Mouse (Mus musculus): ENCODE data around the gene Psmb11. TPM values are rescaled to one million over a fixed set of nuclear protein-coding genes. Genes with fewer than 3 reads are reported as not detected.

The Psmb11 gene
- polyA plus RNA-seq, 1 experiment from 2014 or later = not detected

DNA sequence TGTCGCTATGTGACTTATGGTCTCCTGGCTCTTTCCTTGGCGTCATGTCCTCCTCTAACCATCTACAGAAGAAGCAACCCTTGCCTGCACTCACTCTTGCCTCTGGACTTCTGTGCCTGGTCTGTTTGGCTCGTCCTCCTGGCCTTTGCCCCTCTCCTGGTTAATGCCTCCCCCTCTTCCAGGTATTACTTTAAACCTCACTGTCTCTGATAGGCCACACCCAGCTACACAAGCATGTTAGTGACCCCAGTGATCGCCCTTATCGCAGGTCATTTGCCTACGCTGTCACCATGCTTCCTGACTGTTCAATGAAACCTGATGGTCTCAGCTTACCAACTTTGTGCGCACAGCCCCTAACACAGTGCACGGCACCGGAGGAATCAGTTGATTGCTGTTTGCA, 38.7 kb upstream of the Psmb11 start:
- H3K27ac ChIP-seq (replicated peaks) = no peak overlapping the region
- TF ChIP-seq CTCF (IDR thresholded peaks at IDR 0.05; ENCODE audit: low read depth) = no peak
- TF ChIP-seq EP300 (optimal IDR thresholded peaks at IDR 0.05) = no peak
- no peaks in the 10 kb centered on the region for H3K36me3 ChIP-seq (ENCODE audit: control insufficient read depth, insufficient read depth, low read length)
- no peaks in the 10 kb centered on the region for H3K27me3 ChIP-seq (ENCODE audit: control insufficient read depth, insufficient read depth, low read length)
- no peak overlapping the region for H3K9ac ChIP-seq (ENCODE audit: low read length)
- H3K4me3 ChIP-seq (ENCODE audit: low read depth, low read length) = no peak overlapping the region
- H3K4me2 ChIP-seq (replicated peaks; ENCODE audit: low read depth) = no peak overlapping the region
- ATAC-seq (ENCODE audit: low FRiP score, low TSS enrichment) (no peak), DNase-seq (ENCODE audit: low spot score) (no peak)
- H3K9me3 ChIP-seq (ENCODE audit: control insufficient read depth, low read length) = no peaks in the 10 kb centered on the region
- 79% methylated on average over 9 of the region's 9 CpGs for WGBS
- H3K4me1 ChIP-seq (replicated peaks; ENCODE audit: control insufficient read depth, insufficient read depth) = no peaks in the 10 kb centered on the region

DNA sequence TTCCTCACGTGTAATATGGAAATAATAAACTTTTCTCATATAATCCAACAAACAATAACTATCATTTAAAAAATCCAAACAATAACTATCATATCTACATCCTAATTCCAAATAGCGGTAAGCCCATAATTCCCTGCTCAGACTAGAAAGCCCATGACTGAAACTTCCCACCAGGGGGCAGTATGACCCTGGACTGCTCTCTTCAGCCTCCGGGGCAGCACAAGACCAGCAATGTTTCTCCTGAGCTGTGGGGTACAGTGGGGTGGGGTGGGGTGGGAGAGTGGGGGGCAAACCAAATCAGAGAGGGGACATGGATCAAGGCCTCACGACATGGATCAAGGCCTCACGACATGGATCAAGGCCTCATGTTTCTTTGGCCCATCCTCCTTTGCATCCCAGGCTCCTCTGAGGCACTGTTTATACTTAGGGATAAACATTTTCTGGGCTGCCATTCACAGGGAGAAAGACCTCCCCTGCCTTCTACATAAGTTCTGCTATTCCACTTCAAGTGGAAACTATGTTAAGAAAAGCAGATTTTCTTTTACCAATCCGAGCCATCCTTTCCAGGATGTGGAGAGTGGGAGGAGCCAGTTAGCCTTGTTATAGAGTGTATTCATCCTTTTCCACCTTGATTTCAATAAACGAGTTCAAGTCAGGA, 37.4 kb upstream of the Psmb11 start:
- Histone ChIP-seq H3K9ac (ENCODE audit: low read length) (no peak overlapping the region), H3K27me3 (ENCODE audit: control insufficient read depth, insufficient read depth, low read length) (no peaks in the 10 kb centered on the region), H3K27ac (replicated peaks) (no peak overlapping the region), H3K4me1 (replicated peaks; ENCODE audit: control insufficient read depth, insufficient read depth) (no peaks in the 10 kb centered on the region), H3K4me2 (replicated peaks; ENCODE audit: low read depth) (no peak overlapping the region), H3K9me3 (ENCODE audit: control insufficient read depth, low read length) (no peaks in the 10 kb centered on the region), H3K4me3 (ENCODE audit: low read depth, low read length) (no peak overlapping the region), H3K36me3 (ENCODE audit: control insufficient read depth, insufficient read depth, low read length) (no peaks in the 10 kb centered on the region)
- ATAC-seq (ENCODE audit: low FRiP score, low TSS enrichment) (peak; percentile 78), DNase-seq (ENCODE audit: low spot score) (peak; percentile 70)
- 25% methylated on average over 7 of the region's 7 CpGs for WGBS
- TF ChIP-seq EP300 (optimal IDR thresholded peaks at IDR 0.05) (no peak), CTCF (IDR thresholded peaks at IDR 0.05; ENCODE audit: low read depth) (peak; percentile 85)

- no peak overlapping the region for H3K4me3 ChIP-seq (ENCODE audit: low read depth, low read length)
- no peak overlapping the region for H3K27ac ChIP-seq (replicated peaks)
- no peak for TF ChIP-seq CTCF (IDR thresholded peaks at IDR 0.05; ENCODE audit: low read depth)
- no peak for TF ChIP-seq EP300 (optimal IDR thresholded peaks at IDR 0.05)
- H3K9ac ChIP-seq (ENCODE audit: low read length) = no peak overlapping the region
- no peaks in the 10 kb centered on the region for H3K27me3 ChIP-seq (ENCODE audit: control insufficient read depth, insufficient read depth, low read length)
- 0 out of 2 replicates have a peak, but pooled peaks cover 8% of the 10 kb centered on the region for H3K36me3 ChIP-seq (ENCODE audit: control insufficient read depth, insufficient read depth, low read length)
- ATAC-seq (ENCODE audit: low FRiP score, low TSS enrichment) (no peak), DNase-seq (ENCODE audit: low spot score) (no peak)
- no peaks in the 10 kb centered on the region for H3K4me1 ChIP-seq (replicated peaks; ENCODE audit: control insufficient read depth, insufficient read depth)
- no peak overlapping the region for H3K4me2 ChIP-seq (replicated peaks; ENCODE audit: low read depth)
- no peaks in the 10 kb centered on the region for H3K9me3 ChIP-seq (ENCODE audit: control insufficient read depth, low read length)
- 94% methylated on average over 16 of the region's 16 CpGs for WGBS
These were observed 30.2 kb upstream of the Psmb11 start for GRCm38 (mm10) chr14:54591056-54591455.

DNA sequence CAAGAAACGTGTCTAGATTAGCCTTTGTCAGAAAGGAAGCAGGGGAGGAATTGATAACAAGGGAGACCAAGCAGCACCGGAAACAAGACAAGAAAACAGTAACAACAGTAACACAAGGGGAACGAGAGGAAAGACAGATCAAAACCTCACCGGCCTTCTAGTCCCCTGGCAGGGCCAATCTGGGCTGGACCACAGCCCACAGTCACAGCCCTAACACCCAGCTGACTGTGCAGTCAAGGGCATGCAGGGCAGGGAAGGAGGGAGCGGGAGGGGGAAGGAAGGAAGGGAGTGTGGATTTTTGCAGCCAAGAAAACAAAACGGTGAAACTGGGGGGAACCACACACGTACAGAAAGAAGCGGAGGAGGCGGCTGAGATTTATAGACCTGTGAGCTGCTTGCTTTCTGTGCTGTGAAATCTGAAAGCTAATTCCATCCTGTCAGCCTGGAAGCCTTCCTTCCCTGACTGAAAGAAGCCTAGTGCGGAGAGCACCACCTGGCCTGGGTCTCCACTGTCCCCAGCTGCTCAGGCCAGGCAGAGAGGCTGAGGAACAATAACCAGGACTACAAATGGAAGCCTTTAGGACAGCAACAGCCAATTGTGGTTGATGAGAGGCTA, 28.8 kb upstream of the Psmb11 start:
- Histone ChIP-seq H3K4me3 (ENCODE audit: low read depth, low read length) (no peak overlapping the region), H3K36me3 (ENCODE audit: control insufficient read depth, insufficient read depth, low read length) (0 out of 2 replicates have a peak, but pooled peaks cover 8% of the 10 kb centered on the region), H3K4me1 (replicated peaks; ENCODE audit: control insufficient read depth, insufficient read depth) (no peaks in the 10 kb centered on the region), H3K27me3 (ENCODE audit: control insufficient read depth, insufficient read depth, low read length) (no peaks in the 10 kb centered on the region), H3K4me2 (replicated peaks; ENCODE audit: low read depth) (no peak overlapping the region), H3K9me3 (ENCODE audit: control insufficient read depth, low read length) (no peaks in the 10 kb centered on the region), H3K9ac (ENCODE audit: low read length) (no peak overlapping the region), H3K27ac (replicated peaks) (peak overlapping the region; percentile 53)
- TF ChIP-seq CTCF (IDR thresholded peaks at IDR 0.05; ENCODE audit: low read depth) (no peak), EP300 (optimal IDR thresholded peaks at IDR 0.05) (no peak)
- ATAC-seq (ENCODE audit: low FRiP score, low TSS enrichment) (no peak), DNase-seq (ENCODE audit: low spot score) (no peak)
- WGBS = 40% methylated on average over 10 of the region's 10 CpGs

DNA sequence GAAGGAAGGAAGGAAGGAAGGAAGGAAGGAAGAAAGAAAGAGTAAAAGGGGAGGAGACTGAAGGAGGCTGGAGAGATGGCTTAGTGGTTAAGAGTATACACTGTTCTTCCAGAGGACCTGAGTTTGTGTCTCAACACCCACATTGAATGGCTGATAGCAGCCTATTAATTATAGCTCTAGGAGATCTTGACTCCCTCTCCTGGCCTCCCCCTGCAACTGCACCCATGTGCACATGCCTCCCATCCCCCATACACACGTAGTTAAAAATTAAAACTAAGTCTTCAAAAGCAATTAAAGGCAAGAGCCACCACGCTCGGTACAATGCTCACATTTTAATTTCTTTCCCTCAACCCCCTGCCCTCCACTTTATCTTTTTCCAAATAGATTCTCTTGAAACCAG, 27.2 kb upstream of the Psmb11 start:
- Histone ChIP-seq H3K4me1 (replicated peaks; ENCODE audit: control insufficient read depth, insufficient read depth) (no peaks in the 10 kb centered on the region), H3K9ac (ENCODE audit: low read length) (no peak overlapping the region), H3K36me3 (ENCODE audit: control insufficient read depth, insufficient read depth, low read length) (0 out of 2 replicates have a peak, but pooled peaks cover 8% of the 10 kb centered on the region), H3K27ac (replicated peaks) (no peak overlapping the region), H3K4me2 (replicated peaks; ENCODE audit: low read depth) (no peak overlapping the region), H3K9me3 (ENCODE audit: control insufficient read depth, low read length) (no peaks in the 10 kb centered on the region), H3K27me3 (ENCODE audit: control insufficient read depth, insufficient read depth, low read length) (no peaks in the 10 kb centered on the region), H3K4me3 (ENCODE audit: low read depth, low read length) (no peak overlapping the region)
- no peak for DNase-seq (ENCODE audit: low spot score)
- 88% methylated on average over 3 of the region's 3 CpGs for WGBS
- no peak for ATAC-seq (ENCODE audit: low FRiP score, low TSS enrichment)
- TF ChIP-seq CTCF (IDR thresholded peaks at IDR 0.05; ENCODE audit: low read depth) = peak; percentile 48
- no peak for TF ChIP-seq EP300 (optimal IDR thresholded peaks at IDR 0.05)

Data from stomach, postnatal 0 days (tissue).